Mouse (Mus musculus): ENCODE results near the gene Gng2. TPM values are rescaled to one million over a fixed set of nuclear protein-coding genes. Genes with fewer than 3 reads are reported as not detected.

Gng2 gene
- polyA plus RNA-seq, 1 experiment from 2014 or later: 38.5 TPM

- DNase-seq (ENCODE audit: low spot score) (no peak), ATAC-seq (replicated peaks; ENCODE audit: low FRiP score, low read depth) (no peak)
- Histone ChIP-seq H3K4me3 (replicated peaks; ENCODE audit: low read depth, low read length) (no peak overlapping the region), H3K27ac (no peak overlapping the region), H3K27me3 (ENCODE audit: insufficient read depth, low read length) (no peaks in the 10 kb centered on the region), H3K9me3 (replicated peaks; ENCODE audit: low read length) (no peaks in the 10 kb centered on the region), H3K4me2 (ENCODE audit: low read length) (no peak overlapping the region), H3K4me1 (replicated peaks; ENCODE audit: insufficient read depth, low read length) (no peaks in the 10 kb centered on the region), H3K9ac (ENCODE audit: low read depth, low read length) (no peak overlapping the region), H3K36me3 (ENCODE audit: insufficient read depth, low read length) (no peaks in the 10 kb centered on the region)
- no peak for TF ChIP-seq CTCF (IDR thresholded peaks at IDR 0.05; ENCODE audit: low read depth)
These were observed 27.4 kb upstream of the Gng2 start for GRCm38 (mm10) chr14:20004777-20005289.

GRCm38 (mm10) chr14:19996853-19997252 lies 19.4 kb upstream of the Gng2 start:
- no peak for ATAC-seq (replicated peaks; ENCODE audit: low FRiP score, low read depth)
- Histone ChIP-seq H3K9ac (ENCODE audit: low read depth, low read length) (no peak overlapping the region), H3K27me3 (ENCODE audit: insufficient read depth, low read length) (no peaks in the 10 kb centered on the region), H3K4me3 (replicated peaks; ENCODE audit: low read depth, low read length) (no peak overlapping the region), H3K4me1 (replicated peaks; ENCODE audit: insufficient read depth, low read length) (no peaks in the 10 kb centered on the region), H3K36me3 (ENCODE audit: insufficient read depth, low read length) (no peaks in the 10 kb centered on the region), H3K27ac (no peak overlapping the region), H3K4me2 (ENCODE audit: low read length) (no peak overlapping the region), H3K9me3 (replicated peaks; ENCODE audit: low read length) (no peaks in the 10 kb centered on the region)
- TF ChIP-seq CTCF (IDR thresholded peaks at IDR 0.05; ENCODE audit: low read depth): no peak
- no peak for DNase-seq (ENCODE audit: low spot score)
- WGBS: 91% methylated on average over 5 of the region's 5 CpGs

- no peak overlapping the region for H3K27ac ChIP-seq
- H3K27me3 ChIP-seq (ENCODE audit: insufficient read depth, low read length): no peaks in the 10 kb centered on the region
- H3K36me3 ChIP-seq (ENCODE audit: insufficient read depth, low read length): no peaks in the 10 kb centered on the region
- no peaks in the 10 kb centered on the region for H3K4me1 ChIP-seq (replicated peaks; ENCODE audit: insufficient read depth, low read length)
- no peak for DNase-seq (ENCODE audit: low spot score)
- WGBS: 87% methylated on average over 4 of the region's 4 CpGs
- H3K4me3 ChIP-seq (replicated peaks; ENCODE audit: low read depth, low read length): no peak overlapping the region
- H3K9me3 ChIP-seq (replicated peaks; ENCODE audit: low read length): no peaks in the 10 kb centered on the region
- no peak overlapping the region for H3K9ac ChIP-seq (ENCODE audit: low read depth, low read length)
- ATAC-seq (replicated peaks; ENCODE audit: low FRiP score, low read depth): no peak
- H3K4me2 ChIP-seq (ENCODE audit: low read length): no peak overlapping the region
- TF ChIP-seq CTCF (IDR thresholded peaks at IDR 0.05; ENCODE audit: low read depth): no peak
These were observed 18.5 kb upstream of the Gng2 start for GRCm38 (mm10) chr14:19995943-19996342.

GRCm38 (mm10) chr14:19994068-19994467 lies 16.6 kb upstream of the Gng2 start:
- no peaks in the 10 kb centered on the region for H3K9me3 ChIP-seq (replicated peaks; ENCODE audit: low read length)
- no peak overlapping the region for H3K4me2 ChIP-seq (ENCODE audit: low read length)
- no peaks in the 10 kb centered on the region for H3K36me3 ChIP-seq (ENCODE audit: insufficient read depth, low read length)
- no peak overlapping the region for H3K27ac ChIP-seq
- no peaks in the 10 kb centered on the region for H3K4me1 ChIP-seq (replicated peaks; ENCODE audit: insufficient read depth, low read length)
- no peak overlapping the region for H3K9ac ChIP-seq (ENCODE audit: low read depth, low read length)
- no peaks in the 10 kb centered on the region for H3K27me3 ChIP-seq (ENCODE audit: insufficient read depth, low read length)
- DNase-seq (ENCODE audit: low spot score) (no peak), ATAC-seq (replicated peaks; ENCODE audit: low FRiP score, low read depth) (no peak)
- no peak for TF ChIP-seq CTCF (IDR thresholded peaks at IDR 0.05; ENCODE audit: low read depth)
- WGBS: 67% methylated on average over 5 of the region's 5 CpGs
- H3K4me3 ChIP-seq (replicated peaks; ENCODE audit: low read depth, low read length): no peak overlapping the region

GRCm38 (mm10) chr14:19993570-19993883 lies 16.1 kb upstream of the Gng2 start:
- WGBS: 78% methylated on average over 3 of the region's 3 CpGs
- Histone ChIP-seq H3K4me3 (replicated peaks; ENCODE audit: low read depth, low read length) (no peak overlapping the region), H3K4me1 (replicated peaks; ENCODE audit: insufficient read depth, low read length) (no peaks in the 10 kb centered on the region), H3K9ac (ENCODE audit: low read depth, low read length) (no peak overlapping the region), H3K27me3 (ENCODE audit: insufficient read depth, low read length) (no peaks in the 10 kb centered on the region), H3K4me2 (ENCODE audit: low read length) (no peak overlapping the region), H3K9me3 (replicated peaks; ENCODE audit: low read length) (no peaks in the 10 kb centered on the region), H3K36me3 (ENCODE audit: insufficient read depth, low read length) (no peaks in the 10 kb centered on the region), H3K27ac (no peak overlapping the region)
- TF ChIP-seq CTCF (IDR thresholded peaks at IDR 0.05; ENCODE audit: low read depth): no peak
- ATAC-seq (replicated peaks; ENCODE audit: low FRiP score, low read depth) (no peak), DNase-seq (ENCODE audit: low spot score) (no peak)

- WGBS: 86% methylated on average over 8 of the region's 8 CpGs
- DNase-seq (ENCODE audit: low spot score) (no peak), ATAC-seq (replicated peaks; ENCODE audit: low FRiP score, low read depth) (no peak)
- Histone ChIP-seq H3K4me3 (replicated peaks; ENCODE audit: low read depth, low read length) (no peak overlapping the region), H3K4me2 (ENCODE audit: low read length) (no peak overlapping the region), H3K27me3 (ENCODE audit: insufficient read depth, low read length) (no peaks in the 10 kb centered on the region), H3K9me3 (replicated peaks; ENCODE audit: low read length) (no peaks in the 10 kb centered on the region), H3K36me3 (ENCODE audit: insufficient read depth, low read length) (no peaks in the 10 kb centered on the region), H3K27ac (no peak overlapping the region), H3K4me1 (replicated peaks; ENCODE audit: insufficient read depth, low read length) (no peaks in the 10 kb centered on the region), H3K9ac (ENCODE audit: low read depth, low read length) (no peak overlapping the region)
- TF ChIP-seq CTCF (IDR thresholded peaks at IDR 0.05; ENCODE audit: low read depth): no peak
These were observed 15.6 kb upstream of the Gng2 start for GRCm38 (mm10) chr14:19992873-19993569.

- no peak for DNase-seq (ENCODE audit: low spot score)
- Histone ChIP-seq H3K4me3 (replicated peaks; ENCODE audit: low read depth, low read length) (no peak overlapping the region), H3K9ac (ENCODE audit: low read depth, low read length) (no peak overlapping the region), H3K9me3 (replicated peaks; ENCODE audit: low read length) (no peaks in the 10 kb centered on the region), H3K4me1 (replicated peaks; ENCODE audit: insufficient read depth, low read length) (no peaks in the 10 kb centered on the region), H3K4me2 (ENCODE audit: low read length) (no peak overlapping the region), H3K27ac (no peak overlapping the region), H3K27me3 (ENCODE audit: insufficient read depth, low read length) (no peaks in the 10 kb centered on the region), H3K36me3 (ENCODE audit: insufficient read depth, low read length) (no peaks in the 10 kb centered on the region)
- 37% methylated on average over 3 of the region's 3 CpGs for WGBS
- no peak for ATAC-seq (replicated peaks; ENCODE audit: low FRiP score, low read depth)
- no peak for TF ChIP-seq CTCF (IDR thresholded peaks at IDR 0.05; ENCODE audit: low read depth)
These were observed 14.4 kb upstream of the Gng2 start for GRCm38 (mm10) chr14:19991861-19992260.

Measured in kidney, postnatal 0 days (tissue).